ENCODE assay signal across 19 mouse cellular contexts in the genomic region with DNA sequence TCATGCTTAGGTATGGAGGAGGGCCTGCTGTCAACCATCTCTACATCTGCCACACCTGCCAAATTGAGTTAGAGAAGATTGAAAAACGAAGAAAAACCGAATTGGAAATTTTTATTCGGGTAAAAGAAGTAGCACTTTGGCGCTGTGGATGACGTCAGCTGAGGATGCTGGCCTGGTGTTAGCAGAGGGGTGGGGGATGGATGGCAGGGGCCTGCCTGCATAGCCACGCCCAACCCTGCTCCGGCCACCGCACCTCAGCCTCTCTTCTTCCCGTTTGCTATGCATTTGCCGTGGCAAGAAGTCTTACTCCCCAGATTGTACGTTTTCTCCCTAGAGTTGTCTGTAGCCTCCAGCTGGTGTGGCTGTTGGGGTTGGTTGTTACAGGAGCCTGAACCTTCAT. TPM values are rescaled to one million over a fixed set of nuclear protein-coding genes. Genes with fewer than 3 reads are reported as not detected.
DNase-seq lines count a peak whose midpoint lies in the region; ATAC-seq and TF ChIP-seq lines count a peak whose summit lies in the region.
"Had no signal": no experiment of that assay in that cellular context is flagged by ENCODE, and none has a peak within 500 bp of the region (broad histone marks: within the 10 kb centered on the region; RNA-seq: fewer than 3 reads in every experiment).

No protein-coding gene starts in this region.

- no peak overlapping the region for H3K27ac ChIP-seq in forebrain, embryonic 12.5 days
- H3K27ac ChIP-seq: embryonic facial prominence, embryonic 10.5 days; embryonic facial prominence, embryonic 12.5 days had no signal

- H3K4me2 ChIP-seq in myocyte (ENCODE audit: low read depth): no peak overlapping the region
- no peak overlapping the region for H3K4me2 ChIP-seq in forebrain, embryonic 12.5 days
- H3K4me2 ChIP-seq: embryonic facial prominence, embryonic 12.5 days had no signal

- no peak overlapping the region for H3K4me3 ChIP-seq in myocyte
- H3K4me3 ChIP-seq in forebrain, embryonic 12.5 days (replicated peaks): no peak overlapping the region
- H3K4me3 ChIP-seq: embryonic facial prominence, embryonic 10.5 days; embryonic facial prominence, embryonic 12.5 days had no signal

- H3K4me1 ChIP-seq in forebrain, embryonic 12.5 days: no peaks in the 10 kb centered on the region
- H3K4me1 ChIP-seq: embryonic facial prominence, embryonic 10.5 days; embryonic facial prominence, embryonic 12.5 days had no signal

- WGBS in forebrain, embryonic 12.5 days: 79% methylated on average over 11 of the region's 11 CpGs

- no peak overlapping the region for H3K9ac ChIP-seq in forebrain, embryonic 12.5 days
- H3K9ac ChIP-seq: embryonic facial prominence, embryonic 12.5 days had no signal

- H3ac ChIP-seq in myocyte (ENCODE audit: control insufficient read depth, insufficient read length): no peak overlapping the region

- H3K36me3 ChIP-seq in myocyte (ENCODE audit: control insufficient read depth, insufficient read depth): peaks cover 37% of the 10 kb centered on the region
- peaks cover 61% of the 10 kb centered on the region for H3K36me3 ChIP-seq in forebrain, embryonic 12.5 days (replicated peaks)

- peak; percentile 61 for DNase-seq in R1 (ENCODE audit: low read depth, low spot score)
- no peak for DNase-seq in retina, embryonic 14.5 days (ENCODE audit: low spot score)
- no peak for DNase-seq in adrenal gland, postnatal 25 days
- DNase-seq: adrenal gland, adult 8-10 months; adrenal gland, postnatal 36 days; cerebellum, adult 11-12 months; cerebellum, adult 2 months; cerebellum, adult 9-10 months; cerebellum, postnatal 10 days; cerebellum, postnatal 25 days had no signal

- H3K79me2 ChIP-seq in myocyte (ENCODE audit: control insufficient read depth, insufficient read depth): no peaks in the 10 kb centered on the region

- H3K27me3 ChIP-seq in myocyte (ENCODE audit: control insufficient read depth, insufficient read depth, insufficient read length): no peaks in the 10 kb centered on the region
- no peaks in the 10 kb centered on the region for H3K27me3 ChIP-seq in forebrain, embryonic 12.5 days
- H3K27me3 ChIP-seq: embryonic facial prominence, embryonic 12.5 days; Patski had no signal

- ATAC-seq in forebrain, embryonic 12.5 days (ENCODE audit: low FRiP score): no peak
- ATAC-seq: activated CD4-positive, CD25-positive, alpha-beta regulatory T cell, adult 4 months; forebrain, embryonic 14.5 days; forebrain, embryonic 16.5 days; Patski had no signal

- no peak for TF ChIP-seq POLR2A in myocyte (IDR thresholded peaks at IDR 0.05; ENCODE audit: insufficient read length, low read depth)

- no peaks in the 10 kb centered on the region for H3K9me3 ChIP-seq in forebrain, embryonic 12.5 days
- H3K9me3 ChIP-seq: embryonic facial prominence, embryonic 10.5 days; embryonic facial prominence, embryonic 12.5 days; G1E had no signal

TF ChIP-seq in myocyte, 11 proteins besides CTCF, POLR2A, EP300 and RAD21:
- TF ChIP-seq MYOD1 (IDR thresholded peaks at IDR 0.05; ENCODE audit: control insufficient read depth in 1 of 3, insufficient read length in 2 of 3, low read depth in 2 of 3): no peak
- peak; percentile 47 for TF ChIP-seq POLR2AphosphoS2 (IDR thresholded peaks at IDR 0.05; ENCODE audit: insufficient read length, low read depth)
TF ChIP-seq in myocyte: peak in this region for 1.

RNA-seq across cellular contexts. Expression of a gene that starts 11.2 kb away (rescaled TPM):
- 6.6 TPM for polyA plus RNA-seq in myocyte (2012; fragmentation: generic; extraction: Trizol)
- 51.7 and 53.1 TPM in 2 replicates for polyA plus RNA-seq in forebrain, embryonic 12.5 days (2016; fragmentation: Nextera tagmentation; extraction: Ambion mirVana)
- 37.3 and 45.0 TPM in 2 replicates for total RNA-seq in adrenal gland, postnatal 25 days (2021)

RNA-seq across cellular contexts. Expression of a gene that starts 37.8 kb away (rescaled TPM):
- polyA plus RNA-seq in myocyte (2012; fragmentation: generic; extraction: Trizol): 7.9 TPM
- polyA plus RNA-seq in forebrain, embryonic 12.5 days (2016; fragmentation: Nextera tagmentation; extraction: Ambion mirVana): 67.4 and 72.9 TPM in 2 replicates
- total RNA-seq in adrenal gland, postnatal 25 days (2021): 121 and 126 TPM in 2 replicates

RNA-seq across cellular contexts. Expression of a gene that starts 43.9 kb away (rescaled TPM):
- 0.26 TPM for polyA plus RNA-seq in myocyte (2012; fragmentation: generic; extraction: Trizol)
- polyA plus RNA-seq in forebrain, embryonic 12.5 days (2016; fragmentation: Nextera tagmentation; extraction: Ambion mirVana): 25.5 and 27.9 TPM in 2 replicates
- total RNA-seq in adrenal gland, postnatal 25 days (2021): 6.3 and 10.8 TPM in 2 replicates

Comparison
In these comparisons a context has a peak if more than half of its experiments do, and no peak if none do; other contexts are left out.
1. RNA of a gene that starts 43.9 kb away (polyA plus RNA-seq): 25.5 to 27.9 TPM in forebrain, embryonic 12.5 days; 0.26 TPM in myocyte (single experiment); every median in the first group is over 10 times any median in the second.